Mouse (Mus musculus) heart, adult 8-10 months (tissue): Measurements from ENCODE around the gene Map1s. TPM values are rescaled to one million over a fixed set of nuclear protein-coding genes. Genes with fewer than 3 reads are reported as not detected.

ENCODE experiments used
- DNase-seq: peaks from one replicate; pipeline ENCODE4 v3.0.0; 2022; ENCODE audit warnings: low spot score
- total RNA-seq, 4 experiments: library from RNA; stranded (reverse); gene quantifications; 2 replicates each; pipeline ENCODE4 v1.2.4; 2022

Map1s gene
- total RNA-seq: 10 to 100 TPM; 17.8 to 24.5 (median 20.6) TPM

- DNase-seq: peak; percentile 40
Observed at GRCm38 (mm10) chr8:70905831-70906736, at the start of gene Map1s. Map1s (plus strand) TSS chr8:70905932.

- DNase-seq: no peak
Observed at GRCm38 (mm10) chr8:70856028-70856427, 49.7 kb upstream of the Map1s start.

GRCm38 (mm10) chr8:70856541-70857197, 49.1 kb upstream of the Map1s start:
- no peak for DNase-seq

- DNase-seq: no peak
Observed at GRCm38 (mm10) chr8:70857516-70857915, 48.2 kb upstream of the Map1s start.

GRCm38 (mm10) chr8:70862824-70863641, 42.7 kb upstream of the Map1s start, which contains the start of gene Kcnn1:
Kcnn1 (minus strand) TSS chr8:70863258.
- DNase-seq: no peak

- no peak for DNase-seq
Observed at GRCm38 (mm10) chr8:70863956-70864711, 41.6 kb upstream of the Map1s start.

- DNase-seq: no peak
Observed at GRCm38 (mm10) chr8:70864712-70865221, 41.0 kb upstream of the Map1s start.

GRCm38 (mm10) chr8:70865350-70866000, 40.3 kb upstream of the Map1s start:
- DNase-seq: peak; percentile 100

GRCm38 (mm10) chr8:70866001-70866520, 39.7 kb upstream of the Map1s start:
- no peak for DNase-seq

GRCm38 (mm10) chr8:70866566-70866965, 39.2 kb upstream of the Map1s start:
- no peak for DNase-seq

GRCm38 (mm10) chr8:70868559-70869198, 37.1 kb upstream of the Map1s start:
- DNase-seq: no peak

GRCm38 (mm10) chr8:70869199-70869571, 36.5 kb upstream of the Map1s start:
- DNase-seq: no peak

- peak; percentile 79 for DNase-seq
Observed at GRCm38 (mm10) chr8:70869601-70870041, 36.1 kb upstream of the Map1s start.

- no peak for DNase-seq
Observed at GRCm38 (mm10) chr8:70871195-70871807, 34.4 kb upstream of the Map1s start.

- DNase-seq: no peak
Observed at GRCm38 (mm10) chr8:70872643-70873363, 32.9 kb upstream of the Map1s start.

- peak; percentile 95 for DNase-seq
Observed at GRCm38 (mm10) chr8:70873364-70873985, 32.3 kb upstream of the Map1s start, which contains the start of gene Ccdc124. Ccdc124 (minus strand) TSS chr8:70873935.

- DNase-seq: no peak
Observed at GRCm38 (mm10) chr8:70874441-70874840, 31.3 kb upstream of the Map1s start.

GRCm38 (mm10) chr8:70876382-70876781, 29.4 kb upstream of the Map1s start:
- DNase-seq: no peak
